Mouse (Mus musculus): ENCODE measurements around the gene Pex11b.

DNA sequence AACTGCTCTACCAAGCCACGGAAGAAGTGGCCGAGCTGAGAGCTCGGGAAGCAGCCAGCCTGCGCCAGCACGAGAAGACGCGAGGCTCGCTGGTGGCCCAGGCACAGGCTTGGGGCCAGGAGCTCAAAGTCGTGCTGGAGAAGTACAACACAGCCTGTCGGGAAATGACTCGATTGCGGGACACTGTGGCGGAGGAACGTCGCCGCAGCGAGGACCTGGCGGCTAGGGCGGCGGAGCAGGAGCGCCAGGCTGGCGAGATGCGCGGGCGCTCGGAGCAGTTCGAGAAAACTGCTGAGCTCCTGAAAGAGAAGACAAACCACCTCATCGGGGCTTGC, 49.6 kb downstream of the Pex11b start:
- TF ChIP-seq MYOG (IDR thresholded peaks at IDR 0.05; ENCODE audit: control insufficient read depth, extremely low read depth, insufficient read length) (no peak), CTCF (IDR thresholded peaks at IDR 0.05; ENCODE audit: control insufficient read depth, insufficient read depth, insufficient read length) (no peak), MAX (IDR thresholded peaks at IDR 0.05) (no peak), USF1 (IDR thresholded peaks at IDR 0.05; ENCODE audit: low read depth) (no peak), MYOD1 (IDR thresholded peaks at IDR 0.05; ENCODE audit: control insufficient read depth, insufficient read length, low read depth) (no peak), FOSL1 (IDR thresholded peaks at IDR 0.05; ENCODE audit: insufficient read depth, low read length, poor library complexity, severe bottlenecking) (no peak)
